Mouse (Mus musculus): Measurements from ENCODE around the gene Skor1.

Skor1 gene

GRCm38 (mm10) chr9:63148410-63149371, at the start of gene Skor1:
TSS of gene Skor1 (minus strand) at chr9:63148961.
- in situ Hi-C loops (cut with MboI, MseI), result loop anchor here (25.0 kb wide), 1 partner anchor 314 kb away; no protein-coding TSS in a partner anchor

DNA sequence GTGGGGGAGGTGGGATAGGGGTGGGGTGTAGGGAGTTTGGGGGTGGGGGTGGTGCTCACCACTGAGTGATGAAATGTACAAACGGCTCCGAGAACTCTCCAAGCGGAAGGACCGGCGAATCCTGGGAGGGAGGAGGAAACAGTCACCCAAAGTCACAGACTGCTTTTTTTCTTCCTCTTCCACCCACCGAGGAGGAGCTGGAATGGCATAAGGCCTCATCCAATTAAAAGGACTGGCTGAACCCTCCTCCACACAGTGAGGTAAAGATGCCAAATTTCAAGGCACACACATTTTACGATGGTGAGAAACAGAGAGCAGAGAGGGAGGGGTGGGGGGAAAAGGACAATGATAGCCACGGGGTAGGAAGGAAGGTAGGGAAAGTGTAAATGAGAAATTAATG, 48.5 kb upstream of the Skor1 start:
- in situ Hi-C loops (cut with MboI, MseI), result no loop called here

- in situ Hi-C loops (cut with MboI, MseI), result no loop called here
These were observed 47.4 kb upstream of the Skor1 start for GRCm38 (mm10) chr9:63196114-63196682.

DNA sequence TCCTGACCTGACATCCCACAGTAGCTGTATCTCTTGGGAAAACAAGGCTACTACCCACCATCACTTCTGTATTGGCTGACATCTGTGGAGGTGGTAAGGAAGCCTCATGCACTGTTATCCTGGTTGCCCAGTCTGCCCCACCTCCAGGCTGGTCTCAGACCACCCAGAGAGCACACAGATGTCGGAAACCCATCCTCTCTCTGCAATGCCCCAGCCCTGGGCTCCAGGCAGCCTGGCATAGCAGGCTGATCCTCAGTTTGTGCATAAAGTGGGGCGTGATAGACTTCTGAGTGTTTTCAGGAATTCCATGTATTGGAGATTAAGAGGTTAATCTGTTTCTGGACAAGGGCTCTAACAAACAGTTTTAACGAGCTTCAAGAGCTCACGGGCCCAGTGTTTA, 46.8 kb upstream of the Skor1 start:
- in situ Hi-C loops (cut with MboI, MseI), result no loop called here

DNA sequence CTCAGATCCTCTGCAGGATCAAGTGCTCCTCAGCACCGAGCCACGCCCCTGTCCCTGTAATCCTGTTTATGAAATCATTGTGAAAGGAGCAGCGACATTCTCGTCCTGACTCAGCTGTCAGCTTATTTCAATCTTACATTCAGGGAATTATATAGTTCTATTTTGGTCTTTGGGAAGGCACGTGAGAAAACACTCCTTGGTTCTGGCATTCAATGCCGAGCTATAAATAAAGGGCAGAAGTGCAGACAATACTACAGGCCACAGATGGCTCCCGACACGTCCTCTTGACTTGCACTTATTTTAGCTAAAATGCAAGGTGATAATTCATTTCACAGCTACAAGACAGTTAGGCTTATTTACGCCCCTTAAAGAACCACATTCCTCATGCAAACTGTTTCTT, 46.0 kb upstream of the Skor1 start:
- in situ Hi-C loops (cut with MboI, MseI), result no loop called here

DNA sequence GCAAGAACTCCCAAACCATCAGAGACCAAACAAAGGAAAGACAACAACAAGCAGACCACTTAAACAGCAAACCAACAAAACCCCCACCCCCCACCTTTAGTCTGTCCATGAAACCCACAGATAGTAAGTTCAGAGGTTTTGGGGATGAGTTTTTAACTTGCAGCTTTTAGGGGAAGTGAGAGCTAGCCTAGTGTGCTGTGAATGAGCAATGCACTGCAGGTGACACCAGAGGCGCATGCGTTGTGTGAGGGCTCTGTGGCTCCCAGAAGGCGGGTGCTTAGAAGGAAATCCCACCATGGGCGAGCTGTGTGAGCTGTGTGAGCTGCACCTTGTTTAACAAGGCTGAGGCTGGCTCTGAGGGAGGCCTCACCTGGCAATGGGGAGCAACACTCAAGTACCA, 44.0 kb upstream of the Skor1 start:
- in situ Hi-C loops (cut with MboI, MseI), result no loop called here

- in situ Hi-C loops (cut with MboI, MseI), result no loop called here
These were observed 38.5 kb upstream of the Skor1 start for GRCm38 (mm10) chr9:63187310-63187709.

GRCm38 (mm10) chr9:63185249-63185648, 36.5 kb upstream of the Skor1 start:
- in situ Hi-C loops (cut with MboI, MseI), result no loop called here

GRCm38 (mm10) chr9:63183864-63184263, 35.1 kb upstream of the Skor1 start:
- in situ Hi-C loops (cut with MboI, MseI), result no loop called here

DNA sequence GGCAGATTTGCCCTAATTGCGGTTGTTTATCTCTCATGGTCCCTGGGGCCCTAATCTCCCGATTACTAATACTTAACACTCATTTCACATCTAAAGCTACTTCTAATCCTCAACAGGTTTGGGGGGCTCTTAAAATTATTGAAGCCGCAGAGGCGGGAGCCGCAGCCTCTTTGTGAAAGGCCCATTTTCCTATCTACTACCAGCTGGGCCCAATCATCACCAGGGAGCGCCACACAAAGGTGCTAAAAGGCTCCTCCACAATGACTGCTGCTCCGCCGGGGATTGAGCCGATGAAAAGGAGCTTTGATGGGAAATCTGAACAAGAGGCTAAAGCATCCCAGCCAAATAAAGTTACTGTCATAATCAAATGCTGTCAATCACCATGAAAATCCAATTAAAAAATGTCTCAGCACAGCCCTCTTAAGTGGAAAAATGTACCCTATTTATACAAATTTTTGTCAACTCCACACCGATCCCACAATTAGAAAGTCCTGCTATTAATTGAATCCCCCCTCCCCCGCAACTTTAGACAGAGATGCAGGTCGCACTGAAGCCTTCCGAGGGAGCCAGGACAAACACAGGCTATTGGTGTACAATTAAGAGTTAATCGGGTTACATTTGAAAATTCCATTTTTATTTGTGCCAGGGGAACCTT, 33.7 kb upstream of the Skor1 start:
- in situ Hi-C loops (cut with MboI, MseI), result no loop called here

- in situ Hi-C loops (cut with MboI, MseI), result no loop called here
These were observed 32.8 kb upstream of the Skor1 start for GRCm38 (mm10) chr9:63181337-63182178.

- in situ Hi-C loops (cut with MboI, MseI), result no loop called here
These were observed 29.5 kb upstream of the Skor1 start for GRCm38 (mm10) chr9:63178296-63178695.

- in situ Hi-C loops (cut with MboI, MseI), result no loop called here
These were observed 25.4 kb upstream of the Skor1 start for GRCm38 (mm10) chr9:63174001-63174721.

DNA sequence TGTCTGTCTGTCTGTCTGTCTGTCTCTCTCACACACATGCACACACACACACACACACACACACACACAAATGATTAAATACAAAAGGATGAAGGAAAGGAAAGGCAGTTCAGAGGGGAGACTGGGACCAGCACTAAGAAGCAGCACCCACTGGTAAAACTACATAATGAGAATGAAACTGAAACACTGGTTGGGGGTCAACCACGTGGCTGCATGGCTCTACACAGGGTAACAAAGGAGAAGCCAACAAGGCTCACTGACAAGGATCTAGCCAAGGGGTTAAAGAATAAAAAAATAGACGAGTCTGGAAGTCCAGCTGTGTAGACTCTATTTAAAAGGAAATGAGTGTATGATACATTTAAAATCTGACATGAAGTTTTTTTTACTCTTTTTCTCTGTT, 23.2 kb upstream of the Skor1 start:
- in situ Hi-C loops (cut with MboI, MseI), result no loop called here

DNA sequence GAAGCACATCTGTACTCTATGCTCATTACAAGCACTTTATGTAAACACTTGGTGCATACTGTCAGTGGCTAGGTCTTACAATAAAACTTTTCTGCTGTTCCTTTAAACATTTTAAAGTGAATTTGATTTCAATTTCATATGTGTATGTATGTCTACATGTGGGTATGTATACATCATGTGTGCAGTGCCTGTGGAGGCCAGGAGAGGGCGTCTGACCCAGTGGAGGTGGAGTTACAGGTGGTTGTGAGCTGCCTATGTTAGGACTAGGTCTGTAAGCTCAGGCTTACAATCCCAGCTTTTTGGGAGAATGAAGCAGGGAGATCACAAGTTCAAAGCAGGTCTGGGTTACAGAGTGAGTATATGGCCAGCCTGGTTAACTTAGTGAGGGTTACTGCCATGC, 20.4 kb upstream of the Skor1 start:
- in situ Hi-C loops (cut with MboI, MseI), result no loop called here

DNA sequence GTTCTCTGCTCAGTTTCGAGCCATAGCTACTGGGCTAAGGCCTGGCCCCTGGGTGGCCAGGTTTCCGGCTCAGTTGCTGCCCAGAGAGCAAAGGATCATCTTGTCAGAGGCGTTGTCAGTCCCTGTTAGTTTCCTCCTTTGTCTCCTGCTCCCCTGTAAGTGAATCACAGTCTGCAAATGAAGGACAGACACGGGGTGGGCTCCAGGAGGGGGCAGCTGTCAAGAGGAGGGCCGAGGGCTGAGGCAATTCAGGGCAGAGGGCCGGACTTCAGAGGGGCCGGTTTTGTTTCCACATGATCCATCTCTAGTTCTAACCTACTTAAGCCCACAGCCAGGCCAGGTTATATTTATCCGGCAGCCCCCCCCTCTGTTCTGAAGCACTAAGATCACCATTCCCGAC, 16.3 kb upstream of the Skor1 start:
- in situ Hi-C loops (cut with MboI, MseI), result no loop called here

- in situ Hi-C loops (cut with MboI, MseI), result no loop called here
These were observed 15.0 kb upstream of the Skor1 start for GRCm38 (mm10) chr9:63163756-63164155.

- in situ Hi-C loops (cut with MboI, MseI), result no loop called here
These were observed 3.2 kb upstream of the Skor1 start for GRCm38 (mm10) chr9:63151949-63152348.

DNA sequence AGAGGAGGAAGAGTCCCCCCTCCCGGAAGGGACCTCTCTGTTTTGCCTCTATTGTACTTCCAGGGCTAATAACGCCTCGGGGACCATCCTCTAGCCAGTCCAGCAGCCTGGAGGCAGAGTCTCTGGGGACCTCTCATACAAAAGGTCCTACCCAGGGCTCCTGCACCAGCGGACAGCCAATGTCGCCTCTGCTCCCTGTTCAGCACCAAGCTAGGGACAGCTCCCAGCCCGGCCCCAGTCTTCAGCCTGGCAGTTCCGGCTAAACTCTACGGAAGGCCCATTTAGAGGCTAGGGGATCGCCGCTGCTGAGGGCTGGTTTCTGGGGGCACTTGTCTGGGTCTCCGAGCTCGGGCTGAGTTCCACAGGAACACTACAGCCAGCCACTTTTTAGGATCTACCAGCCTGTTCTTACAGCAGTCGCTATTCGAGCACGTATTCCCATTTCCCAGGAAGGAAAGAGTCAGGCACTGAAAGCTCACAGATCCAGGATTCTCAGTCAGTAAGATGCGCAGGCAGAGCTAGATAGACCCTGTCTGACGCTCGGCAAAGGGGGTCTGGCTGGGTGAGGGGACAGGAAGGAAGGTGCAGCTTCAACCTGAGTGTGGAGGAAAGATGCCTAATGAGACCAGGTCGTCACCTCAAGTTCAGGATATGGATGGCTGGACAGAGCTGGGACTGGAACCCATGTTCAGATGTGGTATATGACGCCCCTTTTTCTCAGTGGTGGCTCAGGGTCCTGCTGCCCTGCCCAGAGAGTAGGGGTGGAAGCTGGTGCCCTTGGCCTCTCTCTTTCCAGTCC, 2.5 kb upstream of the Skor1 start:
- in situ Hi-C loops (cut with MboI, MseI), result no loop called here

Measured in T-helper 2 cell (primary cell).